Mouse (Mus musculus) A20 (cell line): ENCODE measurements at regions not wholly inside any gene's neighbourhood (a gene's known extent, or its start where the extent isn't known, plus 50 kb on each side); places are given as distances from the start of the nearest gene placed in this dataset.

Experiments
- DNase-seq: peaks from one replicate; pipeline ENCODE4 v3.0.0-alpha.2; 2011; ENCODE audit warnings: low read depth, low spot score

- no peak for DNase-seq
These were observed 894.4 kb upstream of the Lrrc6 start for GRCm38 (mm10) chr15:67395114-67395513.

DNA sequence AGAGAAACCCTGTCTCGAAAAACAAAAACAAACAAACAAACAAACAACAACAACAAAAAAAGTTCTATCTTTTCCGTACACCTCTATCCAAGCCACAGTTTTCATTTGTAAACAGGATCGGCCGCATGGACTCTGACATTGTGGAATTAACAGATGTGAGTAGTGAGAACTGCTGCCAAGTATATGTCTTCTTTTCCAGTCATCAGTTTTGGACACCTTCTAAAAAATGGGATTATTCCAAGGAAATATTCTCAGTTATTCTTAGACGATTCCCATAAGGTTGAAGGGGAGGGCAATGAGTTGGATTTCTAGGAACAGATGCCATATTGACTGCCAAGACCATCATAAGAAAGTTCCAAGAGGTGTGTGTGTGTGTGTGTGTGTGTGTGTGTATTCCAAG, 891.2 kb upstream of the Lrrc6 start:
- DNase-seq: no peak

- DNase-seq: no peak
These were observed 887.8 kb upstream of the Lrrc6 start for GRCm38 (mm10) chr15:67388514-67388913.

DNA sequence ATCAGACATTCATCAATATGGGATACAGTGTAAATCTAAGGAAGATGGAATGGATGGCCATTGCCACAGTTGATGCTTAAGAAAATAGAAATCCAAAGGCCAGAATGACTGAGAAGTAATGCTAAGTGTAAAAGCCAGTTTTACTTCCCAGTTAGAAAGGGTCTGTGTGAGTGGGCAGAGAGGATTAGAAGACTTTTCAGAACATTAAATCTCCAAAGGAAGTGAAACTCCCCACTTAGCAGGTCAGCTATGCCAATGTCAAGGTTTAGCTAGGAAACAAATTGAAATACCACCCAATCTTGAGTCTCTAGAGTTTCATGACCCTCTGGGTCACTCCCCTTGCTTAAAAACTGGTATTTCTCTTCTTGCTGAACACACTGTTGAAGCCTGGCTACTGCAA, 886.2 kb upstream of the Lrrc6 start:
- DNase-seq: no peak

DNA sequence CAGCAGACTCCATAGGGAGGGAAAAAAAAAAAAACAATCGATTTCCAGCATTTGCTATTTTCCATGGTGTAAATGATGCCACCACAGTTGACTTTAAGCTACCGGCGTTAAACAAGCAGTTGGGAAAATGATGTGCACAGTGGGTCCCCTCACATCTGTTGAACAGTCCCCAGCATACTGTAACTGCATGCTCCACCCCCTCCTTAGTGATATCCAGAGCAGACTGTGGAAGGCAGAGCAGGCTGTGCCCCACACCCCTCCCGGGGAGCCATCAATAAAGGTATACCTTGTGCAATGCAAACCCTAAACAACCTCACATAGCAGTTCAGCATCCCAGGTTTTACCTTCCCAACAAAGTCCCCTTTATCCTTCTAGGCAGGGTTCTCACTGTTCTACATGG, 872.9 kb upstream of the Lrrc6 start:
- no peak for DNase-seq

DNA sequence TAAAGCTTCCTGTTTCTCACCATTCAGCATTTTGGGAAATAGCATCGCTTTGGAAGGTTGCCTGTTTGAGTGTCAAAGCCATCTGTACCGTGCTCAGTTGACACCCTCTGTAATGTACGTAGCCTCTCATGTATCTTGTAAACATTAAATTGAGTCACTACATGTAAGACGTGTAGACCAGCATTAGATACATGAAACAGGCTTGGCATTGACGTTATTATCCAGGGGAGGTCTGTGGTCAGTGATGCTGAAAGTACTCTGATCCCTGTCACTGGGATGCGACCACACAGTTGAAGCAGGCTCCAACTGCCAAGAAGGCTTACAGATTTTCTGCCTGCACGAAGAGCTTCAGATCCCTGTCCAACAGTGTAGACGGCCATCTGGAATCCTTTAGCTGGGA, 872.3 kb upstream of the Lrrc6 start:
- DNase-seq: no peak

- no peak for DNase-seq
These were observed 863.5 kb upstream of the Lrrc6 start for GRCm38 (mm10) chr15:67364099-67364756.

DNA sequence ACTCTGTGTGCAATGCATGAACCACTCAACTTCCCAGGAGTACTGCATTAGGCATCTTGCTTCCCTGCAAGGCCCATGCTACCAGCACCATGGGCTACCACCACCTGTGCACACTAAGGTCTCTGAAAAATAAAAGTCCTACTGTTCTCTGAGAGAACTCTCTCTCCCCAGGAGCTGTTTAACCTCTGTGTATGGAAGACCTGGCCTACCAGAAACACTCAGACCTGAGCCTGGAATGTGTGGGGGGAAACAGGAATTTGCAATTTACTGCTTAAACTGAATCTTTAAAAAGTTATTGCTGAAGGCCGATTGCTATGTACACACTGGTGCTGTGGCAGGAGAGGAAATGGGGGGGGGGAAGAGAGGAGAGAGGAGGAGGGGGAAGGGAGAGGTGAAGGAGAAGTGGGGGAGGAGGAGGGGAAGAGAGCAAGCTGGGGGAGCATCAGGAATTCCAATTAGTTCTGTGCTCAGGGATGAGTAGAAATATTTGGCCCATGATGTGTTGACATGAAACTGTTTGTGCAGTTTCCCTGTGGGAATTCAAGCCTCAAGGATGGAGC, 860.4 kb upstream of the Lrrc6 start:
- no peak for DNase-seq

- no peak for DNase-seq
These were observed 857.2 kb upstream of the Lrrc6 start for GRCm38 (mm10) chr15:67357867-67358266.

DNA sequence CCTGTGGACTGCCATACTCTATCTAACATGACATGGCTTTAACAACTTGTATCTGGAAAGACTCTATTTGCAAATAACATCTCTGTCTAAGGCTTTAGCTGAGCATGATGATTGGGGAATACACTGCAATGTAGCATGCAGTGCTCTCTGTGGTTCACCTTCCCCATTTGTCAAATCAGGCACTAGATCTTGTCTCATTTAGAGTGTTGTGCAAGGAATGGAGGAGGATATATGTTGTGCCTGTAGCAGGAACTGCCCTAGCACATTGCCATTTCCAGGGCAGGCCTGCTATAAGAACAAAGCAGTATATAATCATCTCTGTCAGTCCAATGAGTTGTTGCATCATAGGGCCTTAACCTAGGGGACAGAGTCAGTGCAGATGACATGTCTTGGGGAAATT, 854.6 kb upstream of the Lrrc6 start:
- no peak for DNase-seq

DNA sequence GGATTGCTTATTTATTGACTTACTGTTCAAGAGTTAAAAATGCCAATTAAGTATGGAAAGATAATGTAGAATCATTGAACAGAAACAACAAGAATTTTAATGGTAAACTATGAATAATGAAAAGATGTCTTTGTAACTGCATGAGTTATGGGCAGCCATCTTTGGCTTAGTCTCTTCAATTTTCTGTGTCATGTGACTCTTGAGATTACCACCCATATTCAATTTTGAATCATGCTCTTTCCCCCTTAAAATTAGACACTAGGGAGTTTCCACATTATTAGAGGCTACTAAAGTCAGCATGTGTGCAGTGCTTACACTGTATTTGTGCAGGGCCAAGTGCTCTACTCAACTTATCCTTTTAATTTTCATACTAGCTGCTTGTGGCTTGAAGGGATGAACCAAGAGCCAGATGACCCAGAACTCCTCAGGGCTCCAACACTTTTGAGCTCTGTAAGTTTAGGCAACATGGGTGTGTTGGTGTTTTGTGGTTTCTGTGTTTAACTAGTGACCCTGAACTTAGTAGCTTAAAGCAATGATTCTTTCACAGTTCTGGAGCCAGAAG, 854.0 kb upstream of the Lrrc6 start:
- DNase-seq: no peak

DNA sequence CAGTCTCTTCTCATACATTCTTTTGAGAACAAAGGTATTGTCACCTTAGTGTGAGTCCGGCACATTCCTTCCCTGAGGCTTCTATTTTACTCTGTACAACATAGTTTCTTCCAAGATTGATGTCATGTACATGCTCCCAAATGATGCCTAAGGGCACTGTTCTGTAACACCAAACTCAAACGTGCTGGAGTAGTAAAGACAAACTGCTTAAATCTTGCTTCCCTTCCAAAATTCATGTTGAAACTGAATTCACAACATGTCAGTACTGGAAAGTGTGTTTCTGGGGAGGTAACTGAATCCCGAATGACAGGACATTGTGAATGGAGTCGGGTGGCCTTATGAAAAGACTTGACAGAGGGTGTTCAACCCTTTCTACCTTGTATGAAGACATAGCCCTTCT, 848.8 kb upstream of the Lrrc6 start:
- no peak for DNase-seq

GRCm38 (mm10) chr15:67345179-67346148, 844.8 kb upstream of the Lrrc6 start:
- DNase-seq: no peak

DNA sequence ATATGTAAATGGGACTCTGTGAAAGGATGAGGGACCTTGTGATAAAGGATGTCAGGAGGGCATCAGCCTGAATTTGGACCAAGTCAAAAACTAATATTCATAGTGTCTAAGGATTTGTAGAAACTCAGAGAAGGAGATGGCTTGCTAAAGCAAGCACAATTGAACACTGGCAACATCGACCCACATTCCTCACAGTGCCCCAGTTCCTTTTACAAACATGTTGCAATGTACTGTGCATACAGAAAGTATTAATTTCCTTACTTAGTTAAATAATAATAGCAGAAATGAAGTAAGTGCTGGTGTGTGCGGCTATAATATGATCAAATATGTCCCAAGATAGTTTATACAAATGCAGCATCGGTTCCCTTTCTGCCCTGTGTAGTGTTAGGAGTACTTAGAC, 841.3 kb upstream of the Lrrc6 start:
- DNase-seq: no peak

DNA sequence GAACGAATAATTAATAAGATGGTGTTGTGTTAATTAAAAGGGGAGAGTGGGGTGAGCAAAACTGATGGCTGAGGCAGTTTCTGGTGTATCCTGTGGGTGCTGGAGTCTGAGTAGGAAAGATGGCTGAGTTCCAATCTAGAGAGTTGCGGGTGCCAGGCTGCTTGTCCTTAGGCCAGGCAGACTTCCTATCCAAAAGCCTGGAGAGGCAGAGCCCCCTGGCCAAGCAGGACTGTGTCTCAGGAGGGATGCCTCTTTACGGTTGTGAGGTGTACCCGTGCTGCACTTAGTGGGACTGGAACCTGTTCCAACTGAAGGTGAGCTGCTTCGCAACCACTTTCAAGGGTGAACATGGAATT, 836.3 kb upstream of the Lrrc6 start:
- no peak for DNase-seq

DNA sequence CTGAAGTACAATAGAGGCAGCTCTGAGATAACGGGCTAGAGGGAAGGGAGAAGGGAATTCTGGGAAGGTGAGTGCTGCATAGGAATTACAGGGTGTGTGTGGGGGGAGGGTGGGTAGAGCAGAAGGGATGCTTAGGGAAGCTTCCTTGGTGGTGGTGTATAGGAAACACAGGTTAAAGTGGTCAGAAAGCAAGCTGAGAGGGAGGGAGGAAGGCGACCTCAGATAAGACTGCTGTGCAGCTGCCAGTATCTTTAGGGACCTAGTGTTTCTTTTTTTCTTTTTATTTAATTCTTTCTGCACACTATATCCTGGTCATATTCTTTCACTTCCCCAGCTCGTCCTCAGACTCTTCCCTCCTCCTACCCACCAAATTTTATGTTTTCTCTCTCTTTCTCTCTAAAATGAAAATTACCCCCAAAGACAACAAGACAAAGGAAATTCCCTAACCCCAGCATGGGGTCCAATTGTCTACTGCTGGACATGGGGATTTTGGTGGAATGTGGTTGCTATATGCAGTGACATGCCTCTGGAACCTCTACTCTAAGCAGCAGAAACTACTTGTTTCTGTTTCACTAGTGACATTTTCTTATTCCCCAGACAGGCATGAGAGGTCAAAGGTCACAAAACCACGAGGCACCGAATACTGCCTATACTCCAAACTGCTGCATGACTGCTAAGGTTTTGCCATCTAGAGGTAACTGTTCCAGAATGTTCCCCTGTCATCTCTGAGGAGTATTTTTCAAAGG, 835.8 kb upstream of the Lrrc6 start:
- DNase-seq: no peak

- DNase-seq: no peak
These were observed 831.8 kb upstream of the Lrrc6 start for GRCm38 (mm10) chr15:67332521-67332920.

DNA sequence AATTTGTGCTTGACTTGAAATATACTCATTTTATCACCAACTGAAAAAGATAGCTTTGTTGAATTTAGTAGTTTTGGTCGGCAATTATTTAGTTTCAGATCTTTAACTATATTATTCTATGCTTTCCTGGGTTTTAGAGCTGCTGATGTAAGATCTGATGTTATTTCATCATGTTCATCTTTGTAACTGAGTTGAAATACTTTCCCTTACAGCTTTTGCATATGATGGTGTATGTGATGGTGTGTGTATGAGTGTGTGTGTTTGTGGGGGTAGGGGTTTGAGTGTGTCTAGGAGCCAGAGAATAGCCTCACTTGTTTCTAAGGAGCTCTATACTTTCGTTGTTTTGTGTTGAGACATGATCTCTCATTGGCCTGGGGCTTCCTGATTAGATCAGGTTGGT, 819.6 kb upstream of the Lrrc6 start:
- no peak for DNase-seq

- no peak for DNase-seq
These were observed 814.5 kb upstream of the Lrrc6 start for GRCm38 (mm10) chr15:67315202-67315601.

- DNase-seq: no peak
These were observed 812.9 kb upstream of the Lrrc6 start for GRCm38 (mm10) chr15:67313648-67314047.

GRCm38 (mm10) chr15:67305681-67306080, 805.0 kb upstream of the Lrrc6 start:
- no peak for DNase-seq

DNA sequence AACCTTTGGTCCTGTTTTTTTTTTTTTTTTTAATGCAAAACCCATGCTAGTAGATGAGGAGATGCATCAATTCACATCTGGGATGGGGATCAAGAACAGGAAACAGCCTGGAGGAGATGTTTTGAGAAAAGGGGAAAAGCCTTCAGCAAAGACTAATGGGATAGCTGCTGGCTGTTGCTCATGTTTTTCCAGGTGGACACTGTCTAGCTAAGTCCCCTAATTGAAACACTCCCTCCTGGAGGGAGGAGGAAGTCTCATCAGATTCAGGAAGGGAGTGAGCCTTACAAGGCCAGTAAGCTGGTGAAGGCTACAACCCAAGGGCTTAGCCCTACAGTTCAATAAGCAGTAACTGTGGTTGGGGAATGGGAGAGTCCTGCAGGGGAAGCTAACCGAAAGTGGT, 803.1 kb upstream of the Lrrc6 start:
- DNase-seq: no peak
